Mouse (Mus musculus) c-Kit-positive CD71-negative TER-119-negative erythroid progenitor cells, embryonic 14.5 days (primary cell): ENCODE data around the gene Tfg.
A peak's percentile ranks its signal among the peaks of the same experiment; 100 is the strongest.

Experiments
- DNase-seq: peaks from one replicate; pipeline ENCODE4 v3.0.0-alpha.2; 2013; ENCODE audit warnings: low read depth

Gene Tfg

DNA sequence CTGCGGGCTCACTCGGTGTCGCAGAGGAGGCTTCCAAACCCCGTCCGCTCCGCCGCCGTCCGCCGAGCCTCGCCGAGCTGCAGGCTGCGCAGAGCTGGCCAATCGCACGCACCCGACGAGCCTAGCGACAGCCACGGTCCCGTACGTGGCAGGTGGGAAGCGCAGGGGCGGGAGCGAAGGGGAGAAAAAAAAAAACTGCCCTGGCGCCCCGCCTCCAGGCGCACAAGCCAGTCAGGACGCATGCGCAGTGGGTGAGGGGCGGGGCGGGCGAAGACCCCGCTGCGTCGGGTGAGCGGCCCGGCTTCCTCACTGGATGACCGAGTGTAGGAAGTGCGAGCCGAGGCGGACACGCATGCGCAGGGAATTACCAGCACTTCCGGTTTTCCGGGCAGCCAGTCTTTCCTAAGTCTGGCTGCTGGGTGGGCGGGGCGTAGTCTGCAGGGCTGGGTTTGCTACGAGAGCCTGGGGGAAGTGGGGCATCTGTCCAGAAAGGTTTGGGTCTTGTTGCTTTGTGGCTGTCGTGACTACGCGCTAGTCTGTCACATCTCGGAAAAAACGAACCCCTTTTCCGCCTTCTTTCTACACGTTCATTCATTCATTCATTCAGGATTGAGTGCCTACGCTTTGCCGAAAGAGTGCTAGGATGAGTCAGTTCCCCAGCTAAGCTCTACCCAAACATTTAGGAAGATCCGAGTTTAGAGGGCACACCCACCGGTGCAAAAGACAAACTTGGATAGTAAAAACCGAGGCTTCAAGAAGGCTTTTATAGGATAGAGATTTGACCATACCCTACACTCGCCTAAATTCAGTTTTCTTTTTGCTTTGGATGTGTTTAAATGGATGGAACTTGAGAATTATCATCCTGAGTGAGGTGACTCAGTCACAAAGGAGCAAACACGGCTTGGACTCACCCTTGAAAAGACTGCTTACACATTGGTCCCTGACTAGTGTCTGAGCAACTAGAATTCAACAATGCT, at the start of gene Tfg:
Tfg (minus strand) TSS at position 227 of the 977 bp plus-strand sequence.
- DNase-seq, result peak; percentile 97

DNA sequence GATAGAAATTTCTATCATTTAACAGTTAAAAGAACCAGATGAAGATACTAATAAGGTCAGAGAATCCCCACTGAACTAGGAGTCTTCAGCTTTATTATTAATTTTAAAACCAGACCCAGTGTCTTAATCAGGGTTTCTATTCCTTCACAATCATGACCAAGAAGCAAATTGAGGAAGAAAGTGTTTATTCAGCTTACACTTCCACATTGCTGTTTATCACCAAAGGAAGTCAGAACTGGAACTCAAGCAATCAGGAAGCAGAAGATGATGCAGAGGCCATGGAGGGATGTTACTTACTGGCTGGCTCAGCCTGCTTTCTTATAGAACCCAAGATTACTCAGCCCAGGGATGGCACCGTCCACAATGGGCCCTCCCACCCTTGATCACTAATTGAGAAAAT, 11.8 kb upstream of the Tfg start:
- DNase-seq, result no peak

DNA sequence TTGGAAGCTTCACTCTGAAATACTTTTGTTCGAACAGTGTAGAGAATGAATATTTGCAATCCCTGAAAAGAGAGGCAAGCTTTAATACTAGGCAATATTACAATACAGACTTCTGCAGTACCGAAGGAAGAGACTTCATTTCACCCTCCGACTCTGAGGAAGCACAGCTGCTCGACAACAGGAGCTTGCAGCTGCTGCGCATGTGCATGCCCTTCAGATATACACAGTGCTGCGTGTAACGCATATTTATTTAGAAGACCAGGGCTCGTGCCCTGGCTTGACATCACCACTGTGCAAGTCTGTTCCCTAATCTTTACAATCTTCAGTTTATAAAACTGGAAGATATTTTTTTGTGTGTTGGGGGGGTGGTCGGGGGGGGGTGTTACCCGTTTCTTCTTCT, 7.7 kb upstream of the Tfg start:
- no peak for DNase-seq

DNA sequence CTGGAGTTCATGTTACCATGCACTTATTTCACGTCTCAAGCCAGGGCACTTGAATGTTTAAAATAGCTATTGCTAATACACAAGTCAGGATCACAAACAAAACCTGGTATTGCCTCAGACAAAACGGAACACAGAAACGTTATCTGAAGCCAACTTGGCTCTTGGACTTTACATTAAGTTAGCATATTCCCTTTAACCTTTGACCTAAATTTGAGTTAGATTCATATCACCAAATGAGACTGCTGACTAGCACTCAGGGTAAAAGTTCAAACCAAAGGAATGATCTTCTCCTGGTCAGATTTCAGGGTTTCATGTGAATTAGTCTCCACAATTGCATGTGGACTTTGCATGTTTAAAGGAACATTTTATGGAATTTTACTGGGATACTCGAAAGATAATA, 5.1 kb upstream of the Tfg start:
- no peak for DNase-seq

DNA sequence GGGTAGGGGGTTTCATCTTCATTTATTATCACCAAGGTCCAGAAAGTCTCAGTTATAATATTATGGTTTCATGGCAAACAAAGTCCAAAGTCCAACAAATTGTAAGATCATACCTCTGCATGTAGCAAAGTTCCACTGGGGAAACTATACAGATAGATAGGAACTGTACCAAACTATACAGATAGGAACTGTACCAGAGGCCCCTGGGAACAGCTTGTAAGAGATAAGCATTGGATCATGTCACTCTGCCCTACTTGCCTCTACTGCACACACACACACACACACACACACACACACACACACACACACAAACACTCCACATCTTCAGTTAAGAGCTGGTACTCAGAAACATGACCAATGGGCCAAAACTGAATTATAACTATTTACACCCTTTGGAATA, 1.8 kb upstream of the Tfg start:
- DNase-seq, result no peak

DNA sequence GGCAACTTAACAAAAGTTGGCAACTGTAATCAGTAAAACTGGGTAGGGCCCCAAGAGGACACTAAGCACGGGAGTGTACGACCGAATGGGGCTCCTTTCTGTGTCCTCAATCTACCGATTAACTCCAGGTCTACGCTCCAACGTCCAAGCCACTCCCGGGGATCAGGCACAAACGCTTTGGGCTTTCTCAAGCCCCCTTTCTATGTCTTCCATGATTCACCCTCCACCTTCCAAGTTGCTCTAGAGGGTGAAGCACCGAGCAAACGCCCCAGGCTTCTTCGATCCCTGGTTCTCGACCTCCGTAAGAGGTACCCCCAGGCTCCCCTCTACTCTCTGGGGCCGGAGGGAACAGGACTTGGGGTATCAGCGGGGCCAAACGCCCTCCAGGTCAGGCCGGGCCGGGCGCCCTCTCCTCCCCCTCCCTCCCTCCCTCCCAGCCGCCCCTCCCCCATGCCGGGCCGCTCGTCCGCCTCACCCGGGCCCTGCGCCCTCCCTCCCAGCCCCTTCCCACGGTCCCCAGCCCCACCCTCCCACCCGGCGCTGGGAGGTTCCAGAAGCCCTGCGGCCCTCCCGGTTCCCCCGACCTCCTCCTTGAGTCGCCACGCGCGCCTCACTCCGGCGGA, 582 bp downstream of the Tfg start:
- no peak for DNase-seq

DNA sequence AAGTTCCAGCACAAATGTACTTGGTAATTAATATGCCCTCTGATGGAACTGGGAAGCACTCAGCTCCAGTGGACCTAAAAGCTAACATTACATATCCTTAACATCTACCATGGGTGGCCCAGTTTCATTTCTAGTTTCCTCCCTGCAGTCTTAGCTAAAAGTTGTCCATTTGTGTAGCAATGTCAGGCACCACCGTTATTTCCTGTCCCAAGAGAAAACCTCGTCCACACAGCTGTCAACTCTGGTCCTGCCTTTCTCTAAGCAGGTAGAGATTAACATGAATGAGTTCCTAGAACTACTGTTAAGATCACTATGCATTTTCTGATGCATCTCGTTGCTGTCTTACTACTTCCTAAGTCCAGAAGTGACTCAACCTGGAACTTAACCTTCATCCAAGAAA, 1.6 kb downstream of the Tfg start:
- no peak for DNase-seq

DNA sequence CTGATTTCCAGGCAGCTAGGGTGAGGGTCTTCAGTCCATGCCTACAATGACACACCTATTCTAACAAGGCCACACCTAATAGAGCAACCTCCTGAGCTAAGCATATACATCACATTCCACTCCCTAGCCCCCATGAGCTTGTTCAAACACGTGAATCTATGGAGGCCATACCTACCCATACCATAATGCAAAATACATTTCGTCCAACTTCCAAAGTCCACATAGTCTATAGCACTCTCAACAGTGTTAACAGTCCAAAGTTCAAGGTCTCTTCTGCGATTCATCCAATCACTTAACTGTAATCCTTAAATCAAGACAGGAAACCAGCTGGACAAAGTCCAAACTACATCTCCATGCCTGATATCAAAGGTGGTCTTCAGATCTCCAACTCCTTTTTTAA, 7.2 kb downstream of the Tfg start:
- DNase-seq, result no peak

DNA sequence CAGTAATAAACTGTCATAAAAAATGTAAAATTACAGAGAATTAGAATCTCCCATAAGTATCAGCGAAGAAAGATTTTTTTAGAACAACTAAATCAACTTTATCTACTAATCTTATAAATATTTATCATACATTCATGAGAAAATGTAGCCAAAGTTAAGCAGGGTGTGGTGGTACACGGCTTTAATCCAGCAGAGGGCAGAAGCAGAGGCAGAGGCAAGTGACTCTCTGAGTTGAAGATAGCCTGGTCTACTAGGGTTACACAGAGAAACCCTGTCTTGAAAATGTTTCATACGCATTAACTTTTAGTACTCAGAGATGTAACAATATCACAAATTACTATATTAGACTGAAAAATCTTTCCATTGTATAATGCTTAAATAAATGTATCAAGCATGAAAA, 11.5 kb downstream of the Tfg start:
- DNase-seq, result no peak

DNA sequence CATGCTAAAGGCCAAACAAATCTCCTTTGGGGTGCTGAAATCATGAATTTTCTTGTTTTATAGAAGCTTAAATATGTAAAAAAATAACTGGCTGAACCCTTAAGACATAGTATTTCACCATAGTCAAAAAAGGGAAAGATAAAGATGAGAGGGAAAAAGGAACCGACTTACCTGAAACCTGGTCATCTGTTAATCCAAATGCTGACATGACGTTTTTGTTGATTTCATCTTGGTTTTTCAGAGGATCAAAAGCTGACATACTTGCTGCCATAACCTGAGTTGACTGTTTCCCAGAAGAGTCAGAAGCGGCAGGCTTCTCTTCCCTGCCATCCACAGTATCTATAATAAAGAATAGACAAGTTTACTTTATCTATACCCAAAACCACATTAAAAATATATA, 16.4 kb downstream of the Tfg start:
- no peak for DNase-seq

DNA sequence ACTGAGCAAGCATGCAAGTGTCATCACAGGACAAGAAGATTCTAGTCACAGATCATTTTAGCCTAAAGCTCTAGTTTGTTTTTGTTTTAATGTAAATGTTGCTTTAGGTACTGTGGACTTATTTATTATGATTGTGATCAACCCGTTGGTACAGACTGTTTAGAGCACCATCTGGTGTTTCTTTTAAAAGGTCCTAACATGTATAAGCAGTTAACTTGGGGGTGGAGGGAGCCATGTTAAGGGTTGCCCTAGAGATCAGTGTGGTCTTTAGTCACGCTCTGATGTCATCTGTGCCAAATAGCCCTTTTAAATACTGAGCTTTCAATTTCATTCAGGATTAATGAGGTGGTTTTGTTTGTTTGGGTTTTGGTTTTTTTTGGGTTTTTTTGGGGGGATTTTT, 20.8 kb downstream of the Tfg start:
- DNase-seq, result no peak

DNA sequence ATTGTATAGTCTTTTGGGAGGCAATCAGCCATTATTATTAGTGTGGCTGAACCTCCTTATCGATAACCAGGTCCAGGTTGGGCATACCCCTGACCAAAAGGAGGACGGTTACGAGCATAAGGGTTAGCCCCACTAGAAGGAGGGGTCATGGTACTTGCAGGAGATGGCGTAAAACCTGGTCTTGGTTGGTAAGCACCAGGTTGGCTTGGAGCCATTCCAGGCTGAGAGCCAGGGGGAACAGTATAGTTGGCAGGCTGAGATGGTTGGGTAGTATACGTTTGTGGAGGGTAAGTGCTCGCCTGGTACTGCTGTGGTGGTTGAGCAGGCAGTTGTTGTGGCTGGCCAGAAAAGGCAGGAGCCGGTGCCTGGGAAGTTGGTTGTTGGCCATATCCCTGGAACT, 26.5 kb downstream of the Tfg start:
- DNase-seq, result no peak

DNA sequence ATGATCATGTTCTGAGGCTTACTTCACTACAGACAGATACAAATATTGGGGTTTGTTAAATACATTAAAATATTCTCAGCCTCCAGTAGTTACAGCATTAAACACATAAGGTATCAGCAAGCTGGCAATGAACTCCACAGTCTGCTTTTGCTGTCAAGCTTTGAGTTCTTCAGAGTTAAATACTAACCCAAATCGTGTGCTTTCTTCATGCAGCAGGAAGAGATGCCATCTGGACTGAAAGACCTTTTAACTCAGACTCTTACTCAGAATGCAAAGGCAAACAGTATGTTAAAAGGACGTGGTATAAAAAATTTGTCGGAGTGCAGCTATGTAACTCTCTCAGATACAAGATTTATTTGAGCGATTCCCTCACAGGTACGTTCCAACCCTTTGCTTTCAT, 30.5 kb downstream of the Tfg start:
- DNase-seq, result no peak

DNA sequence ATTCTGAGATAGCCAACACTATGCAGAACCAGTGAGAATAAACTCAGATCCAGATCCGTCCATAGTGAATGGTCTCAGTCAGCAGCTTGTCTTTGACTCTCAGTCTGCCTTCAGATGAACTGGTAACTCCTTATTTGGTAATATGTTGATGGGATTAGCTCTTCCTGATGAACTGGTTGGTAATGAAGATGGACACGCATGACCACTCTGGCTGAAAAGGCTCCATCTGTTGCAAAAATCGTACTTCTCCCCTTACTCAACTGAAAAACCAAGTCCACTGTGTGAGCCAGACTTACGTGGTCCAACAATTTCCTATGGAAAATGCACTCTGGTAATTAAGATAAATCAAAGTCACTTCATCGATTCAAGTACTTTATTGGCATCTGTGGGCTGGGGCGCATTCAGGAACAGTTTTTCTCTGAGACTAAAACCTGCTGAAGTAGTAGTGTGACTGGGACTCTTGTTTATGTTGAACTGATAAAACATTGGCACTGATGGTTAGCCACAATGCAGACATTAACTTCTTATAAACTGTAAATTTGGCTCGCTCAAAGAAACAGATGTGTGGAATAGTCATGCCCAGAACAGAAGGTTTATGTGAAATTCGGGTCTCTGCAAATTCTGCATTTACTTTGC, 36.1 kb downstream of the Tfg start:
- no peak for DNase-seq

DNA sequence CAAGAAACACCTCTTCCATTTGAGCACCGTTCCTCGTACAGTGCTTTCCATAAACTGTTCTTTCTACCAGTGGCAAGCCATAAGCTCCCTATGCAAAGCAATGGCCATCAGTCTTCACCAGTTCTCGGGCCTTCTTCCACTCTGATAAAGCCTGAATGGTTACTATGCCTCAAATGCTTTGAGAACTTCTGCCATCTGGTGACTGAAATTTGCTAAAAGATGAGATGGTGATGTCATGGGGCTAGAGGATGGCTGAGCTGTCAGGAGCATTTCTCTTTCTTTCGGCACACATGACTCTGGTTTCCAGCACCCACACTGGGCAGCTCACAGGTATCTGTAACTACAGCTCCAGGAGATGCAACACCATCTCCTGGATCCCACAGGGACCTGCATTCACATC, 40.1 kb downstream of the Tfg start:
- DNase-seq, result no peak

DNA sequence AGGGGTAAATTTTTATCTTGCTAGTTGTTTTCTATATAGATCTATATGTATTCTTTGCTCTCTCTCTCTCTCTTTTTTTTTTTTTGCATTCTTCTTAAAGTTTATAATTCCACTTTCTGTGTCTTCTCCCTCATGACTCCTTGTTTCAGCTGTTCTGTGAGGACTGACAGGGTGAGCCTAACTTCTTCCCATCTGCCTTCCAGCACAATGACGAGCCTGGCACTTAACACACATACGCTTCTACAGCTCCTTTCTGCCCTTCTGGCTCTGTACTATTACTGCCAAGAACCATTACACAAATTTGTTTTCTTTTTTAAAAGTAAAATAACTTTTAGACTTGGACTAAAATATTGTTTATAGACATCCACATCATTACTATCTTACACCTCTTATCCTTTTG, 43.8 kb downstream of the Tfg start:
- no peak for DNase-seq

DNA sequence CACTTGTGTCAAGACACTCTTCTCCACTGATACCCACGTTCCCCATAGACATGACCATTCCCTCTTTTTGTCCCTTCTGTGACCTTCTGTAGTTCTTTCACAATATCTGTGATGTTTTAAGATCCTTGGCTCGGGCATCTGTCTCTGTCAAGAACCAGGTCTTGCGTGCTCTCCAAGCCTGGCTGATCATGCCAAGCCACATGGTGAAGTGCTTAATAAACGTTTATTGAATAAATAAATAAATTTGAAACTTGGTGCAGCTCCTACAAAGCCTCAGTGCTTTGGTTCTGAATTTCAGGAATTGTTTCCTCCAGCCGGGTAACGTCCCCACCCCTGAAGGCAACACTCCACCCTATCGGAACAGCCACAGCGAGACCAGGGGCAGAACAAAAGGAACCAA, 46.3 kb downstream of the Tfg start:
- DNase-seq, result no peak

DNA sequence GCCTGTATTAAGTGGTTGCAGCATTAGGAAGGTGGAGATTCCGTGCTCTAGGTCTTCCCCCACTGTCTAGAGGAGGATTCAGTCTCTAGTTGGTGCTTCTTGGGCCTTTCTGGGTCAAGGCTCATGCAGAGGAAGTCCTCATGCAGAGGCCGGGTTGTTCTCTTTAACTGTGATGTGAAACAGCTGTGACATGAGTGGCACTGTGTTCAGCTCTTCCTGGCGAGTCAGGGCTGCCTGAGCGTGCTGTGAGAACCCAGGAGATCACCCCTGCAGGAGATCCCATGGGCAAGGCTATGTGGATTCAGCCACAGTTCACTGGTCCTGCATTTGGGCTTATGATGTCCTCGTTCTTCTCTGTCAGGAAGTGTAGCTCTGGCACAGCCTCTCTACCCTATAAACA, 47.7 kb downstream of the Tfg start:
- DNase-seq, result no peak

DNA sequence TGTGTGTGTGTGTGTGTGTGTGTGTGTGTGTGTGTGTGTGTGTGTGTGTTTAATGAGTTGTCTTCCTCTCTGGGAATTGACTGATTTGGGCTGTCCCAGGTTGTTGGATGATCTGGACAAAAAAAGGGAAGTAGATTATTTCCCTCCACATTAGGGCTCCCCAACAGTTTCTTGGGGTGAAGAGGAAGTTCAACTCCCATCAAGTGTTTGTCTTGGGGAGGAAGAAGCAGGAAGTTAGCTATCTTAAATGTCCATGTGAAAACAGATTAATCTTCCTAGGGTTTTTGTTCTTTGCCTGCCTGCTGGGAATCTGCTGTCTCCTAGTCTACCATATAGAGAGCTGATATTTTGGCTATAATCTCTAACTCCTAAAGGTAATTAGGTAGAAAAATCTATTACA, 58.4 kb downstream of the Tfg start:
- DNase-seq, result no peak

DNA sequence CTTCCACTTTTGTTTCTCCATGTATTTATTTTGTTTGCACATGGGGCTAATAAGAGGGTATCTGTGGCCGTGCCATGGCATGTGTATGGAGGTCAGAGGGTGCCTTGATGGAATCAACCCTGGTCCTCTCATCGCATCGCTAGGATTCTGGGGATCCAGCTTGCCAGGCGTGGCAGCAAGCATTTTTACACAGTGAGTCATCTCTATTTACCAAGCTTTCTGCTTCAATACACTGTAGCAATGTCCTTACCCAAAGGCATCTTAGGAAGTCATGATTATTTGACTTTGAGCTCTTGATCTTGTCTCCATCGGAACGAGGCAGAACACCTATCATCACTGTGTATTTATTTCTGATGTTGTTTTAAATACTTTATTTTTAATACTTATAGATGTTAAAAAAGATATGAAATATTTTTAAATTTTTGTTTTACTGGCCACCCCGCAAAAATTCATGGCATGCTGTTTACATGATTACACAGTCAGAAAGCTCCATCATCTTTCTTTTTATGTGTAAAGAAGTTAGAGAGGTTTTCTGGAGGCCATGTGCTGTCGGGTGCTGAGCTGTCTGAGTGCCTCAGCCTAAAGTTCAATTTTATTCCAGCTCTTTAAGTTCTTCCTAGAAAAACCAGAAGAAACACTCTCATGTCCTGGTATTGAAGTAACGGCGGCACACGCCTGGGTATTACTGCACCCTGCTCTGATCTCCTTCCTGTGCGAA, 61.9 kb downstream of the Tfg start:
- DNase-seq, result no peak

DNA sequence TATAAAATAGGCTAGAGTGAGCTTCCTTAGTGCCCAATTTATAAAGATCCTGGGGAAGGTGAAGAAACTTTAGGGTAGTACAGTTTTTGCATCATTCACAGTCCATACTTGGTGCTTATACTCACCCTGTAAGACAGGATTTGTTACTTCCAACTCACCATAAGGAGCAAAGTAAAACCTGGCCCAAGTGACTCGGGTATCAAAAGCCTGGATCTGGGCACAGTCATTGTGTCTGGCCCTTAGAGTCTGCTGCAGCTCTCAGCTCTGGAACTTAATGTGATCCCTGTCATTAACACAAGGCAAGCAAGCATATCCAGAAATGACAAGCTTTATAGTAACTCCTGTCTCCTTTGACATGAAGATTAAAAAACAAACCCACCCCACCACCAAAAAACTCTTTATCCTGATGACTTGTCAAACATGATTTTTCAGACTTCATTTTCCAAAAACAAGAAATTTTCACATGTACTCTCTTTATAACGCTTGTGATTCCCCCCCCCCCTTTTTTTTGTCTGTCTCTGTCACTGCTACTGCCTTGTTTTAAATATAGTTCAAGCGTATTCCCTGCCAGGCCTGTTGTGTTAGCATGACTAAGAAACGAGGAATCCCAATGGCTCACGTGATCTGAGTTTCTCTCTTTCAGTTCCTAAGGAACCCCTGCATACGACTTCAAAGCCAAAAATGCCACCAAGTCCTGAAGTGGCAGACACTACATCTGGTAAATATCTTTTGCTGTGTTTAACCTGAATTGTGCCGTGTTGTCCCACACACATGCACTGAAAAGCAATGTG, 70.7 kb downstream of the Tfg start:
- no peak for DNase-seq

DNA sequence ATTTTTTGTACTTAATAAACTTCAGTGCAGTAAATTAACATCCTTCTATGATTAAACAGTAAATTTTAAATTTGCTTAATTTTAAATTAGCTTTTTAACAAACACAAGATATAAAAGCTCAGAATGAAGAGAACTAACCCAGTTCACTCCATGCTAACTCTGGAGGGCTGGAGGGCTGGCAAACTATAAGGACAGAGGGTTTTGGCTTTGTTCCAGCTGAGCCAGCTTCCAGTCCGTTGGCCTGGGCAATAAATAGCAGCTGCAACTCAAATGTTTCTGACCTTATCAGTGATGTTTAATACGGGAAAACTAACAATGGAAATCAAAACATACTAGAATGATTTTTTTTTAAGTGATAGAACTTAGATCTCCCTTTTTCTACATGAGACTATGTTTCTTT, 72.0 kb downstream of the Tfg start:
- DNase-seq, result no peak
